Mouse (Mus musculus) midbrain, embryonic 16.5 days (tissue): Measurements from ENCODE around the gene Astn1. TPM values are rescaled to one million over a fixed set of nuclear protein-coding genes. Genes with fewer than 3 reads are reported as not detected.

Experiments
- ATAC-seq: fragments of 200-750 bp; cut with Nextera tagmentation; 2 replicates; pipeline ENCODE4 v1.8.0; 2017; ENCODE audit warnings: moderate TSS enrichment
- H3K27ac ChIP-seq: fragments of 300-500 bp; sonication (generic); 2 replicates; pipeline ENCODE4 v1.5.1; 2014; ENCODE audit warnings: mild to moderate bottlenecking, low read length, mixed read lengths
- H3K27me3 ChIP-seq: fragments of 300-500 bp; sonication (generic); 2 replicates; pipeline ENCODE4 v1.6.1; 2014; ENCODE audit warnings: low read depth, low read length, mixed read lengths; ENCODE audit not compliant: control insufficient read depth, insufficient read depth
- H3K36me3 ChIP-seq: fragments of 300-500 bp; sonication (generic); 2 replicates; pipeline ENCODE4 v1.6.1; 2014; ENCODE audit warnings: mild to moderate bottlenecking, low read length, moderate library complexity, mixed read lengths; ENCODE audit not compliant: control insufficient read depth, insufficient read depth
- H3K4me1 ChIP-seq: fragments of 300-500 bp; sonication (generic); 2 replicates; pipeline ENCODE4 v1.6.1; 2014; ENCODE audit warnings: mild to moderate bottlenecking, low read length, mixed read lengths; ENCODE audit not compliant: control insufficient read depth, insufficient read depth
- H3K4me2 ChIP-seq: fragments of 300-500 bp; sonication (generic); 2 replicates; pipeline ENCODE4 v1.6.1; 2014; ENCODE audit warnings: mild to moderate bottlenecking, low read length, mixed read lengths
- H3K4me3 ChIP-seq: fragments of 300-500 bp; sonication (generic); 2 replicates; pipeline ENCODE4 v1.5.1; 2014; ENCODE audit warnings: low read depth, mild to moderate bottlenecking, low read length, moderate library complexity, mixed read lengths
- H3K9ac ChIP-seq: fragments of 300-500 bp; sonication (generic); 2 replicates; pipeline ENCODE4 v1.6.1; 2014; ENCODE audit warnings: low read depth, low read length, mixed read lengths
- H3K9me3 ChIP-seq: fragments of 300-500 bp; sonication (generic); replicated peaks from 2 replicates; pipeline ENCODE4 v1.6.1; 2014; ENCODE audit warnings: mild to moderate bottlenecking, low read length, mixed read lengths; ENCODE audit not compliant: control insufficient read depth, poor library complexity, severe bottlenecking
- WGBS: fragments of 180-500 bp; shearing (Covaris S2); extraction: QIAGEN DNeasy Blood & Tissue Kit; methylation state at CpG from one replicate; pipeline ENCODE4 v1.1.7; 2014; 5-methylcytosine and 5-hydroxymethylcytosine counted together
- polyA plus RNA-seq: library from polyadenylated mRNA; unstranded; fragments of >200 nt; fragmentation: Nextera tagmentation; extraction: Ambion mirVana; gene quantifications from 2 replicates; pipeline ENCODE4 v1.2.1, GENCODE M21; 2015

Gene Astn1
- polyA plus RNA-seq, 1 experiment from 2014 or later: 47.2 TPM

- Histone ChIP-seq H3K36me3 (no peaks in the 10 kb centered on the region), H3K4me3 (no peak overlapping the region), H3K27me3 (no peaks in the 10 kb centered on the region), H3K4me1 (no peaks in the 10 kb centered on the region), H3K9ac (no peak overlapping the region), H3K27ac (no peak overlapping the region), H3K9me3 (no peaks in the 10 kb centered on the region), H3K4me2 (no peak overlapping the region)
- 81% methylated on average over 2 of the region's 2 CpGs for WGBS
- no peak for ATAC-seq
Measured at GRCm38 (mm10) chr1:158633441-158633840, 271.4 kb downstream of the Astn1 start.

GRCm38 (mm10) chr1:158641306-158641705, 279.2 kb downstream of the Astn1 start:
- 89% methylated on average over 2 of the region's 2 CpGs for WGBS
- no peak overlapping the region for H3K9ac ChIP-seq
- no peaks in the 10 kb centered on the region for H3K36me3 ChIP-seq
- ATAC-seq: no peak
- H3K9me3 ChIP-seq: no peaks in the 10 kb centered on the region
- H3K4me2 ChIP-seq: no peak overlapping the region
- H3K4me3 ChIP-seq: no peak overlapping the region
- no peaks in the 10 kb centered on the region for H3K4me1 ChIP-seq
- no peaks in the 10 kb centered on the region for H3K27me3 ChIP-seq
- H3K27ac ChIP-seq: no peak overlapping the region

DNA sequence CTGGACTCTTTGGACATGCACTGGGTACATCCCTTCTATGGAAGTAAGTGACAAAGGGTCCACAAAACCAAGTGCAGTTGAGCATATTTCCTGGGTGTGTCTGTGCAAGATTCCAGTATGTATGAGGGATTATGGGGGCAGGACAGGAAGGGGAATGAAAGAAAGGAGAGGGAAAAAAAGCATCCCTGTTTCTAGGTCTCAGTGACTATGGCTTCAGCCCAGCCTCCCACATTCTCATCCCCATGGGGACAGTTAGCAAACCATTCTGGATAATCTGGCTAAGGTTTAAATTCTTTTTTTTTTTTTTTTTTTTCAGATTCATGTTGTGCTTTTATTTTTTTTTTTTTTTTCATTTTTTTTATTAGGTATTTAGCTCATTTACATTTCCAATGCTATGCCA, 280.2 kb downstream of the Astn1 start:
- H3K4me3 ChIP-seq: no peak overlapping the region
- no peaks in the 10 kb centered on the region for H3K4me1 ChIP-seq
- H3K36me3 ChIP-seq: no peaks in the 10 kb centered on the region
- ATAC-seq: no peak
- no peak overlapping the region for H3K27ac ChIP-seq
- H3K4me2 ChIP-seq: no peak overlapping the region
- no peak overlapping the region for H3K9ac ChIP-seq
- H3K27me3 ChIP-seq: no peaks in the 10 kb centered on the region
- H3K9me3 ChIP-seq: no peaks in the 10 kb centered on the region

DNA sequence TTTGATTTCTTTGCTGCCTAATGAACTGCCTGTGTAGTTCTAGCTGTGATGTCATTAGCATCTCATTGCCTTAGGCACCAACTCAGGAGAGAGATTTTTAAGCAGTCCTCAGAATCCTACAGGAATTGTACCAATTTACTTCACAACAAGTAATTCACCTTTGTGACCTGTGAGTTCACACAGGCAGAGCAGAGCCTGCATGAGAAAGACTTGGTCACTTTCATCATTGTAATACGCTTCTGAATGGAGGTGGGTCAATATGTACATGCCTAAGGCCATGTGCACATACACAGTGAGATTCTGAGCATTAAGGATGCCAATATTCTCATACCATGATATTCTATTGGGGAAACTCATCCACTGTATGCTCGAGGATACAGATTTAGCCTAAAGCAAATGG, 290.7 kb downstream of the Astn1 start:
- peak; percentile 26; the same call in 1 of the 2 replicates for ATAC-seq
- H3K36me3 ChIP-seq: peaks cover 6% of the 10 kb centered on the region; the same call in 1 of the 2 replicates
- H3K9ac ChIP-seq: no peak overlapping the region
- H3K4me3 ChIP-seq: no peak overlapping the region
- H3K27ac ChIP-seq: no peak overlapping the region
- H3K4me2 ChIP-seq: no peak overlapping the region
- WGBS: 69% methylated on average over 2 of the region's 2 CpGs
- H3K9me3 ChIP-seq: no peaks in the 10 kb centered on the region
- H3K27me3 ChIP-seq: no peaks in the 10 kb centered on the region
- H3K4me1 ChIP-seq: peaks cover 12% of the 10 kb centered on the region; the same call in 1 of the 2 replicates

- H3K4me1 ChIP-seq: peaks cover 12% of the 10 kb centered on the region; the same call in 1 of the 2 replicates
- peaks cover 10% of the 10 kb centered on the region; the same call in 1 of the 2 replicates for H3K36me3 ChIP-seq
- 21% methylated on average over 4 of the region's 4 CpGs for WGBS
- ATAC-seq: peak; percentile 65
- no peak overlapping the region for H3K9ac ChIP-seq
- no peaks in the 10 kb centered on the region for H3K27me3 ChIP-seq
- no peaks in the 10 kb centered on the region for H3K9me3 ChIP-seq
- H3K4me3 ChIP-seq: no peak overlapping the region
- H3K27ac ChIP-seq: peak overlapping the region; percentile 47
- no peak overlapping the region for H3K4me2 ChIP-seq
Measured at GRCm38 (mm10) chr1:158653808-158654520, 291.9 kb downstream of the Astn1 start.

DNA sequence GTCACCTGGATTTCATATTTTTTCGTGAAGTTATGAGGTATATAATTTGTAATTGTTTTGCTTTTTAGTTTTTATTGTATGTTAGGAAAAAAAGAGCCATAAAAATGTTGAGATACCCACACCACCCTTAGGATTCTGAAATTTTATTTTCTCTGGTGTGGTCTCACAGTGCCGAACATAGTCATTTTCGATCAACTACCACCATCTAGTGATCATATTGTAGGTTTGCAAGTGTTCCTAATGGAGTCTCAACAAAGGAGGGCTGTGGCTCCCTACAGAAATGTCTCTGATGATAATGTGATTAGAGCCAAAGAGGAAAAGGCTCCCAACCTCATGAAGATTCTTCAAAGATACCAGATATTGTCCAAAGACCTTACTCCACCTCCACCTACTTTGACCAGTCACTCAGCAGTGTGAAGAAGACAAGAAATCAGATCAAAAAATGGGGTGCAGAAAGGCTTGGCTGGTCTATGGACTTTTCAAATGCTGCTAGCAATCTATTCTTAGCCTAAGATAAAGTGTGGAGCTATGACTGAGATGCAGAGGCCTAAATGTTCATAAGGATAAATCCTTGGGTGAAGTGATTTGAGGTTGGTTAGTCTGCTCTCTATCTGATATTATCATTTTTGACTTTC, 292.6 kb downstream of the Astn1 start:
- Histone ChIP-seq H3K36me3 (peaks cover 10% of the 10 kb centered on the region; the same call in 1 of the 2 replicates), H3K4me3 (no peak overlapping the region), H3K9ac (0 out of 2 replicates have a peak overlapping the region, but pooled peaks have one; percentile 35), H3K4me2 (no peak overlapping the region), H3K27ac (0 out of 2 replicates have a peak overlapping the region, but pooled peaks have one; percentile 52), H3K9me3 (no peaks in the 10 kb centered on the region), H3K4me1 (peaks cover 12% of the 10 kb centered on the region; the same call in 1 of the 2 replicates), H3K27me3 (no peaks in the 10 kb centered on the region)
- WGBS: 44% methylated on average over 3 of the region's 3 CpGs
- ATAC-seq: peak; percentile 92

DNA sequence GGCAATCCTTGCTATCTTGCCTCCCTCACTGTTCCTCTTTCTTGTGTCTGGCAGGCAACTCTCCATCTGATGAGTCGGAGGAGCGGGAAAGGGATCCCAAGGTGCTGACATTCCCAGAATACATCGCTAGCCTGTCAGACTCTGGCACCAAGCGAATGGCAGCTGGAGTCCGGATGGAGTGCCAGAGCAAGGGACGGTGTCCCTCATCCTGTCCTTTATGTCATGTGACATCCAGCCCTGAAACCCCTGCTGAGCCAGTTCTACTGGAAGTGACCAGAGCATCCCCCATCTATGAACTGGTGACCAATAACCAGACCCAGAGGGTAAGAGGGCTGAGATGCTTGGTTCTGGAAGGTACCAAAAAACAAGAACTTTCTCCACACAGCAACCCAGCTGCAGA, 294.9 kb downstream of the Astn1 start:
- Histone ChIP-seq H3K9ac (no peak overlapping the region), H3K4me1 (peaks cover 12% of the 10 kb centered on the region; the same call in 1 of the 2 replicates), H3K27me3 (no peaks in the 10 kb centered on the region), H3K4me3 (no peak overlapping the region), H3K9me3 (no peaks in the 10 kb centered on the region), H3K27ac (no peak overlapping the region), H3K36me3 (peaks cover 14% of the 10 kb centered on the region), H3K4me2 (no peak overlapping the region)
- no peak for ATAC-seq
- WGBS: 94% methylated on average over 6 of the region's 6 CpGs

DNA sequence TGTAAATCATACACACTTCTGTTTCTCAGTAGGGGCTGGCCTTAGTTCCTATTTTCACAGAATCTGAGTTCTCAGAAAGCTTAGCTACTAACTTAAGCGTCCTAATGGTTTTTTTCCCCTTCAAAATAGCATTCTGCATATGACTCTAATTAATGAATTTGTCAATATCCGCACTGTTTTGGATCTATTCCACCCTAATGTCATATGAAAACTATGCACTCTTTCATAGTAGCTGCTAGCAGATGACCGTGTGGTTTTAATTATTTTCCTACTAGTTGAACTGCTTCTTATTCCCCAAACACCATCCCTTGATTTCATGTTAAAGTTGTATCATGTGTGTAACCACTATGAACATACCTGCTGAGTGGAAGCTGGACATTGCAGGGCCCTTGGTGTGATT, 303.9 kb downstream of the Astn1 start:
- WGBS: 94% methylated on average over 3 of the region's 3 CpGs

DNA sequence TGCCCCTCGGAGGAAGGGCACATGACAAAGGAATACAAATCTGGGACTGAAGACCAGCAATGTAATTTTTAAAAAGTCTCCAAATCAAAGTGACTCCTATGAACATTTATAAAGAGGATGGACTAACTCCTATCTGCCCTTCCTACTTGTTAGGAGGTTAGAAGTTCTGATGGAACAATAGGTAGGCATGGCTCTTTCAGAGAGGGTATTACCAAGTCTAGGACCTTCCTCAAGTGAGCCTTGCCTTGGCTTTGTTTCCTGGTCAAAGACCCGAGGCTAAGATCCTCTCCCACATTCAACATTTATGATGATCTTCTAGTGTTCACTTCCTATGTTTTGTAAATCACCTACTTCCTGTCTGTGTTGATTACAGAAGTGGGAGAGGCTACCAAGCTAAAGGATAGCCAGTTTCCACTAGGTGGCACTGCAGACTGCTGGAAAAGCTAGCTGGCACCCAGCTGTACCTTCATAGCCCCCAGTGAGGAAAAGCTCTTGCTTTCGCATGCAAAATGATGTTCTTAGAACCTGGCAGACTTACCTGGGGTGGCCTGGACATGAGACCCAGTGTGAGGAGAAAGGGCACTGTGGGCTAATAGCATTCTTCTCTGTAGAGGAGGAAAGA, 308.0 kb downstream of the Astn1 start:
- no peaks in the 10 kb centered on the region for H3K27me3 ChIP-seq
- no peak overlapping the region for H3K27ac ChIP-seq
- peaks cover 11% of the 10 kb centered on the region for H3K36me3 ChIP-seq
- no peak overlapping the region for H3K4me3 ChIP-seq
- H3K4me1 ChIP-seq: no peaks in the 10 kb centered on the region
- no peaks in the 10 kb centered on the region for H3K9me3 ChIP-seq
- no peak overlapping the region for H3K4me2 ChIP-seq
- peak; percentile 78; the same call in 1 of the 2 replicates for ATAC-seq
- no peak overlapping the region for H3K9ac ChIP-seq
- 50% methylated on average over 3 of the region's 3 CpGs for WGBS

More for the DNA sequence above, 303.9 kb downstream of the Astn1 start:
- Histone ChIP-seq H3K4me3 (no peak overlapping the region), H3K27ac (no peak overlapping the region), H3K9ac (no peak overlapping the region), H3K4me2 (no peak overlapping the region), H3K36me3 (peaks cover 17% of the 10 kb centered on the region), H3K27me3 (no peaks in the 10 kb centered on the region), H3K4me1 (no peaks in the 10 kb centered on the region), H3K9me3 (no peaks in the 10 kb centered on the region)
- ATAC-seq: no peak
